Mouse (Mus musculus): ENCODE results near the gene Dnajb3.
A peak's percentile ranks its signal among the peaks of the same experiment; 100 is the strongest.

Gene Dnajb3

GRCm38 (mm10) chr1:88205294-88205922 is at the start of gene Dnajb3:
Gene Dnajb3, minus strand, starts transcription at chr1:88205782.
- peak; percentile 89 to 92 for DNase-seq

GRCm38 (mm10) chr1:88254793-88255465 is 49.3 kb upstream of the Dnajb3 start:
- DNase-seq: no peak

- no peak for DNase-seq
These were observed 48.0 kb upstream of the Dnajb3 start for GRCm38 (mm10) chr1:88253540-88253939.

GRCm38 (mm10) chr1:88253106-88253505 is 47.5 kb upstream of the Dnajb3 start:
- DNase-seq: no peak

GRCm38 (mm10) chr1:88250023-88250422 is 44.4 kb upstream of the Dnajb3 start:
- no peak for DNase-seq

GRCm38 (mm10) chr1:88249596-88249995 is 44.0 kb upstream of the Dnajb3 start:
- DNase-seq: no peak

- DNase-seq: no peak
These were observed 43.1 kb upstream of the Dnajb3 start for GRCm38 (mm10) chr1:88248658-88249057.

- no peak for DNase-seq
These were observed 42.1 kb upstream of the Dnajb3 start for GRCm38 (mm10) chr1:88247660-88248059.

GRCm38 (mm10) chr1:88246386-88246785 is 40.8 kb upstream of the Dnajb3 start:
- DNase-seq: no peak

- DNase-seq: no peak
These were observed 40.3 kb upstream of the Dnajb3 start for GRCm38 (mm10) chr1:88245881-88246280.

- no peak for DNase-seq
These were observed 38.3 kb upstream of the Dnajb3 start for GRCm38 (mm10) chr1:88243861-88244260.

GRCm38 (mm10) chr1:88240579-88240978 is 35.0 kb upstream of the Dnajb3 start:
- no peak for DNase-seq

- DNase-seq: no peak
These were observed 34.5 kb upstream of the Dnajb3 start for GRCm38 (mm10) chr1:88240072-88240471.

- no peak for DNase-seq
These were observed 33.2 kb upstream of the Dnajb3 start for GRCm38 (mm10) chr1:88238771-88239170.

GRCm38 (mm10) chr1:88237311-88237710 is 31.7 kb upstream of the Dnajb3 start:
- DNase-seq: no peak

GRCm38 (mm10) chr1:88235894-88236415 is 30.4 kb upstream of the Dnajb3 start:
- DNase-seq: no peak

- peak in 1 of 2 experiments; percentile 4 for DNase-seq
These were observed 29.7 kb upstream of the Dnajb3 start for GRCm38 (mm10) chr1:88235046-88235893.

GRCm38 (mm10) chr1:88234646-88235045 is 29.1 kb upstream of the Dnajb3 start:
- peak in 1 of 2 experiments; percentile 6 for DNase-seq

- DNase-seq: no peak
These were observed 28.6 kb upstream of the Dnajb3 start for GRCm38 (mm10) chr1:88234248-88234610.

GRCm38 (mm10) chr1:88233421-88234247 is 28.1 kb upstream of the Dnajb3 start:
- DNase-seq: peak in 1 of 2 experiments; percentile 15

- peak in 1 of 2 experiments; percentile 3 for DNase-seq
These were observed 27.2 kb upstream of the Dnajb3 start for GRCm38 (mm10) chr1:88232664-88233380.

Data from cerebellum, adult 18-20 months (tissue).